ENCODE assay signal across 11 mouse cellular contexts in the genomic region with DNA sequence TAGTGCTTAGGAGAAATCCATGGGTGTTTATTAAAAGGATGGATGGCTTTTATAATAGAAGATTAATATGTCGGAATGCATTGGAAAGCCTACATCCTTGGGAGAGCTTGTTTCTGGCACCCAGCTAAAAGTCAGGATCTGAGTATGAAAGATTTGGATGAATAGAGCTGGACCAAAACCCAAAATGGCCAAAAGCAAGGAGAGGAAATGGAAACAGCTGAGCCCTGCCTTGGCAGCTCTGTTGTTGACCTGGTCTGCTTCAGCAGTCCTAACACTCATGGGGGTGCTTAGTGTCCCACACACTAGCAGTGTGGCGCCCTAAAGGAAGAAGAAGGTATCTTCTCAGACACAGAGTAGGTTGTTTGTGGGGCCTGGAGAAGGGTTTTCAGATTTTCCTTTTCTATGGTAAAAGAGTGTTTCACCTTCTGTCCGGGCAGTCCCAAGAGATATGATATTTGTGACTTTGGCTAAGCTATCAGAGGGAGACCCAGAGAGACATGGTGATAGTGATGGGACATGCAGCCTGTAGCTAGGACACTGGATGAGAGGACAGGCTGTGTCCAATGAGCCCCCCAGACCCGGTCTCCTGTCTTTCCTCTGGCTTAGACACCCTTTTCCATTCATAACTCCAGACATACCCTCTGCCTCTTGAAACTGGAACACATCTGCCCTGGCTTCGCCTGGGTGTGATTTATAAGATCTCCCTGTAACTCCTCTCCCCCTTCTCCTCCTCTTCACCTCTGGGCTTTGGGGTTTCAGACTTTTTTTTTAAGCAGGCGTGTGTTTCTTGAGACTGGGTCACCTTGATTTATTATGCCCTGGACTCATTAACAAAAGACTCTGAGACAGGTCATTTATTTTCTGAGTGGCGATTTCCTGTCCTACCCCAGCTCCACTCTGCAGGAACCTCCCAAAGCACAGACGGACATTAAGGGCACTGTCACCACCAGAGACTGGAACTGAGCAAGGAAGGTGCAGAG.
A peak's percentile ranks its signal among the peaks of the same experiment; 100 is the strongest.
DNase-seq lines count a peak whose midpoint lies in the region; ATAC-seq and TF ChIP-seq lines count a peak whose summit lies in the region.
"Had no signal": no experiment of that assay in that cellular context is flagged by ENCODE, and none has a peak within 500 bp of the region (broad histone marks: within the 10 kb centered on the region; RNA-seq: fewer than 3 reads in every experiment).

No protein-coding gene starts in this region.

- no peaks in the 10 kb centered on the region for H3K27me3 ChIP-seq in heart, embryonic 11.5 days (ENCODE audit: control insufficient read depth, insufficient read depth, low read length)
- no peaks in the 10 kb centered on the region for H3K27me3 ChIP-seq in limb, embryonic 10.5 days (ENCODE audit: low read depth, poor library complexity, severe bottlenecking)
- no peaks in the 10 kb centered on the region for H3K27me3 ChIP-seq in forebrain, postnatal 0 days (ENCODE audit: insufficient read depth, low read length)
- H3K27me3 ChIP-seq: embryonic facial prominence, embryonic 13.5 days had no signal

- intact Hi-C loops in gastrocnemius, postnatal 14 days (cut with DNase I; ENCODE audit: low total_unique reads): no loop called here

- H3K36me3 ChIP-seq in heart, embryonic 11.5 days (ENCODE audit: control insufficient read depth, insufficient read depth, low read length): no peaks in the 10 kb centered on the region
- peaks cover 10% of the 10 kb centered on the region; the same call in 1 of the 2 replicates for H3K36me3 ChIP-seq in limb, embryonic 10.5 days
- no peaks in the 10 kb centered on the region for H3K36me3 ChIP-seq in forebrain, postnatal 0 days (ENCODE audit: insufficient read depth)
- H3K36me3 ChIP-seq: embryonic facial prominence, embryonic 13.5 days had no signal

- no peak overlapping the region for H3K27ac ChIP-seq in heart, embryonic 11.5 days (ENCODE audit: low read depth, low read length)
- peak overlapping the region; percentile 93 for H3K27ac ChIP-seq in limb, embryonic 10.5 days
- H3K27ac ChIP-seq in layer of hippocampus, adult 2 months: no peak overlapping the region
- H3K27ac ChIP-seq in forebrain, postnatal 0 days (ENCODE audit: low read depth, low read length): no peak overlapping the region
- H3K27ac ChIP-seq: embryonic facial prominence, embryonic 13.5 days had no signal

- peak; percentile 12 to 18 for DNase-seq in heart, adult 9 months (ENCODE audit: low spot score in 2 of 2)
- DNase-seq in R1 (ENCODE audit: low read depth, low spot score): peak; percentile 51
- DNase-seq in gastrocnemius, postnatal 14 days: peak; percentile 31
- peak; percentile 54 for DNase-seq in limb, embryonic 10.5 days (ENCODE audit: low spot score)
- DNase-seq in layer of hippocampus, adult 2 months (ENCODE audit: low spot score in 2 of 2): no peak
- no peak for DNase-seq in forebrain, postnatal 0 days
- DNase-seq in layer of hippocampus, postnatal 25 days (ENCODE audit: extremely low spot score in 1 of 2, low spot score in 1 of 2): no peak
- DNase-seq: adrenal gland, postnatal 25 days had no signal

- TF ChIP-seq CTCF in layer of hippocampus, adult 2 months (conservative IDR thresholded peaks at IDR 0.05): no peak
- TF ChIP-seq CTCF in forebrain, postnatal 0 days (IDR thresholded peaks at IDR 0.05; ENCODE audit: low read depth): no peak

- ATAC-seq in heart, embryonic 11.5 days (replicated peaks; ENCODE audit: insufficient number of reproducible peaks, low FRiP score, low TSS enrichment): no peak
- ATAC-seq in forebrain, postnatal 0 days: no peak

- H3K4me1 ChIP-seq in heart, embryonic 11.5 days (ENCODE audit: control insufficient read depth, insufficient read depth, low read length): 0 out of 2 replicates have a peak, but pooled peaks cover 4% of the 10 kb centered on the region
- H3K4me1 ChIP-seq in limb, embryonic 10.5 days: peaks cover 70% of the 10 kb centered on the region
- H3K4me1 ChIP-seq in forebrain, postnatal 0 days (ENCODE audit: insufficient read depth): peaks cover 11% of the 10 kb centered on the region; the same call in 1 of the 2 replicates

- no peak overlapping the region for H3K4me3 ChIP-seq in heart, embryonic 11.5 days (ENCODE audit: low read depth, low read length)
- H3K4me3 ChIP-seq in limb, embryonic 10.5 days: peak overlapping the region; percentile 26; the same call in 1 of the 2 replicates
- no peak overlapping the region for H3K4me3 ChIP-seq in layer of hippocampus, adult 2 months
- no peak overlapping the region for H3K4me3 ChIP-seq in forebrain, postnatal 0 days (ENCODE audit: low read depth, low read length)
- H3K4me3 ChIP-seq: embryonic facial prominence, embryonic 13.5 days; megakaryocyte, embryonic 14.5 days had no signal

- 65% methylated on average over 8 of the region's 8 CpGs for WGBS in heart, embryonic 11.5 days (ENCODE audit: insufficient replicate concordance)
- WGBS in limb, embryonic 10.5 days: 33% methylated on average over 8 of the region's 8 CpGs
- WGBS in forebrain, postnatal 0 days: 84% methylated on average over 8 of the region's 8 CpGs

- no peak overlapping the region for H3K9ac ChIP-seq in heart, embryonic 11.5 days (ENCODE audit: low read depth, low read length)
- no peak overlapping the region for H3K9ac ChIP-seq in forebrain, postnatal 0 days
- H3K9ac ChIP-seq: embryonic facial prominence, embryonic 13.5 days had no signal

- no peaks in the 10 kb centered on the region for H3K9me3 ChIP-seq in heart, embryonic 11.5 days (replicated peaks; ENCODE audit: control insufficient read depth, low read length)
- H3K9me3 ChIP-seq in limb, embryonic 10.5 days (replicated peaks): no peaks in the 10 kb centered on the region
- H3K9me3 ChIP-seq in forebrain, postnatal 0 days (ENCODE audit: low read length): no peaks in the 10 kb centered on the region
- H3K9me3 ChIP-seq: embryonic facial prominence, embryonic 13.5 days; megakaryocyte, embryonic 14.5 days had no signal

- no peak overlapping the region for H3K4me2 ChIP-seq in heart, embryonic 11.5 days
- no peak overlapping the region for H3K4me2 ChIP-seq in forebrain, postnatal 0 days (ENCODE audit: low read depth)
- H3K4me2 ChIP-seq: embryonic facial prominence, embryonic 13.5 days had no signal

Comparison
In these comparisons a context has a peak if more than half of its experiments do, and no peak if none do; other contexts are left out.
1. DNase-seq: peak in heart, adult 9 months (2 of 2), R1 (single experiment), gastrocnemius, postnatal 14 days (single experiment) and limb, embryonic 10.5 days (single experiment); none in layer of hippocampus, adult 2 months (0 of 2), forebrain, postnatal 0 days (single experiment) and layer of hippocampus, postnatal 25 days (0 of 2).